Mouse (Mus musculus): ENCODE data around the gene Ankrd63.

The Ankrd63 gene

DNA sequence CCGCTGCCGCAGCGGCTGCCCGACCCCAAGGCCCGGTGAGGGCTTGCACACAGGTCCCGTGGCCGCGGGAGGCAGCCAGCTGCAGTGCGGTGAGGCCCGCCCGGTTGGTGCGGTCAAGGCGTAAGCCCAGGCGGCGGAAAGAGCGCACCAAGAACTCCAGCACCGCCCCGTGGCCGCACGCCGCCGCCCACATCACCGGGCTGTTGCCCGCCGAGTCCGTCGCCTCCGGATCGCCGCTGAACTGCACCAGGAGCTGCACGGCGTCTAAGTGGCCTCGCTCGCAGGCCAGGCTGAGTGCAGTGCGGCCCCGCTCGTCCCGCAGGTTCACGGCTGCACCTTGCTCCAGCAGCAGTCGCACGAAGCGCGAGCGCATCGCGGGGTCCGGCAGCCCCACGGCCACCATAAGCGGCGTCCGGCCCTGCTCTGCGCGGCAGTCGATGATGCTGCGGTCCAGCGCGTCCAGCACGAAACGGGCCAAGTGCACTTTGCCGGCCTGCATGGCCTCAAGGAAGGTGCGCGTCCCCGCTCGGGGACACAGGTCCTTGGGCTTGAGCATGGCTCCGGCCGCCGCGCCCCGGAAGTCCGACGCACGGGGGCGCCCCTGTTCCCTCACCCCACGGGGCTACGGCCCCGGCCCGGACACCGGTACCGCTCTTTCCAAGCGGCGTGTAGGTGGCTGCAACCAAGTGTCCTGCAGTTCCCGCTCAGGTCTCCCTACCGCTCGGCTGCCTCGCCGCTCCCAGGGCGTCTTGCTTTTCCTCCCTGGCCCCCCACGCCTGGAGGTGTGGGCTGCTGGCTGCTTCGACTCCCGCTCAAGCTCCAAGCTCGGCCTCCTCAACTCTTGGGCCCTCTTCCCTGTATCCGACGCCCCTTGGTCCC, 641 bp downstream of the Ankrd63 start:
- no peak for TF ChIP-seq GATA4 (IDR thresholded peaks at IDR 0.05; ENCODE audit: insufficient replicate concordance, low read length)

DNA sequence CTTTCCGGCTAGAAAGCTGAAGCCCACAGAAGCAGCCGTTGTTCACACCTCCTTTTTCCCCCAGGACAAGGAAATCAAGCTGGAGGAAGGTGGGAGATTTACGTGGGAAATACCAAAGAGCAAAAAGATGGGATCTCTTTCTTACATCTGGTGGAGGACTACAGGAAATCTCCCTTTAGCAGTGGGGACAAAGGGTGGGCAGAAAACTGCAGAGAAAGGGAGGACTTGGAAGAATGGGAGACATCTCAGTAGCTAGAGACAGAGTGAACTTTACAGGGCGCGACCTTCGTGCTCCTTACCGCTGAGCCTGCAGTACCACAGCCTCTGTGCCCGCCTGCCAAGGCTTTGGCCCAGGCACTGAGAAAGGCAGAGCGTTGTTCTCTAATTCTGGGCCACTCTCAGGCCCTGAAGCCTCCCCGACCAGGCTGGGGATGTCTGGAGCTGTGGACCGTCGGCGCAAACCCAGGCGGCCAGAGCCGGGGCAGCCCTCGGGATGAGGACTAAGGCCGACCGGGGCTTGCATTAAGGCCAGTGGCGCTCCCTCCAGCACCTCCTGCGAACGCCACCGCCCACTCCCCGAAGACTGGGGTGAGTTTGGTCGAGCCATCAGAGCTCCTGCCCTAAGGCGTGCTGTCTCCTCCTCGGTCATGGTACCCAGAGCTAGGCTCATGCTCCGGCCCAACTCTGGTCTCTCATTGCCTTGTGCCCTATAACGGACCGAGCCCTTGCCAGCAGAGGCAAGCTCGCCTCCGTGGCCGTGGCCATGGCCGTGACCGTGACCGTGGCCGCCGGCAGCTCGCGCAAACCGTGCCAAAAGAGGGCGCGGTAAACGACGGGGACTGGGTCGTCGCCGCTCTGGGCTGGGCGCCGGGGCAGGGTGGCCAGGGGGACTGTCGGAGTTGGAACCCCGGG, 1.5 kb downstream of the Ankrd63 start:
- no peak for TF ChIP-seq GATA4 (IDR thresholded peaks at IDR 0.05; ENCODE audit: insufficient replicate concordance, low read length)

DNA sequence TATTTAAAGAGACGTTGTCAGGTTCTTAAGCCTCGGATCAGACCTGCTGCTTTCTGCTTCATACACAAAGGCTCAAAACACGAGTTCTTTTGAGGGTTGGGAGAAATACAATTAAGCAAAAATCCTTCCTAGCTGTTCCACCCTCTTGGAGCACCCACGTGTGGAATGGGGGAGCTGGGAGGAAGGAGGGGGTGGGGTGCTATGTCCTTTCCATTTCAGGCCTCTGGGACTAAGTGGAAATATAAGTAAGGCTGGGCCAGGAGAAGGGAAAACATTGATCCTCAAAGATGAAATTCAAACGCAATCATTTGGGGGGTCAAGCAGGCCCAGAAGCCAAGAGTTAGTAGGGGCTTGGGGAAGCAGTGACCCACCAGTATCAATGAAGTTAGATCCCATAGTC, 2.6 kb downstream of the Ankrd63 start:
- no peak for TF ChIP-seq GATA4 (IDR thresholded peaks at IDR 0.05; ENCODE audit: insufficient replicate concordance, low read length)

DNA sequence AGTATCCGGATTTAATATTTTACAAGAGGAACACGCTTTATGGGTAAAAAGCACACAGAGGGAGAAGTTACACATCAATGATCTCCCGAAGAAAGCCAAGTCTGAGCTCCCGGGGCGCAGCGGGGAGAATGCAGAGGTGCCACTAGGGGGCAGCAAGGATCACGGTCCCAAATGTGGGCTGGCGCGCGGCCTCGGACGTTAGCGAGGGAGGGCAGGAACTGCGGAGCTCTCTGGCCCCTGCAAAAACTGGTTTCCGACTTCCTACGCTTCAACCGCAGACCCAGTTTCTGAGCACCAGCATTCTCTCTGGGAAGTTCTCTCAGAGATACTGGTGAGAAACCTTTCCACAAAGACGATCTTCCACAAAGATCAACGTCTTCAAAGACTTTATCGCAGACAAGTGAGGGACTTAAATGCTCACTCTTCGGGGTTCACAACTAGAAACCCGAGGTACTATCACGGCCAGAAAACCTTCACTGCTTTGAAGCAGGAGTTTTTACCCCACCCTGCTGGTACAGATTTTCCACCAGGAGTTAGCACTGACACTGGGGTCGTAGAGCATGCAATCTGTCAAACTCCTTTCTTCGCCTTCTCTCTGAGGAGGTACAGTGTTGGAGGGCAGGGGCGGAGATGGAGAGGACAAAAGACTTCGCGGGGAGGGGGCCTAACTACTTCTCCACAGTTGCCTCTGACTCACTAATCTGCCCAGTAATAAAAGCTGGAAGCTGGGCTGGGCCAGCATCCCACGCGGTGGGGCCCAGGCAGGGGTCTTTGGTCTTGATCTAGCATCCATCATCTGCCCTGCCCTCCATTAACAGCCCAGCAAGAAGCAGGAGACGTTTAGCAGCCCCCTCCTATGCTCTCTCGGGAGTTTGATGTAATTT, 3.3 kb downstream of the Ankrd63 start:
- no peak for TF ChIP-seq GATA4 (IDR thresholded peaks at IDR 0.05; ENCODE audit: insufficient replicate concordance, low read length)

DNA sequence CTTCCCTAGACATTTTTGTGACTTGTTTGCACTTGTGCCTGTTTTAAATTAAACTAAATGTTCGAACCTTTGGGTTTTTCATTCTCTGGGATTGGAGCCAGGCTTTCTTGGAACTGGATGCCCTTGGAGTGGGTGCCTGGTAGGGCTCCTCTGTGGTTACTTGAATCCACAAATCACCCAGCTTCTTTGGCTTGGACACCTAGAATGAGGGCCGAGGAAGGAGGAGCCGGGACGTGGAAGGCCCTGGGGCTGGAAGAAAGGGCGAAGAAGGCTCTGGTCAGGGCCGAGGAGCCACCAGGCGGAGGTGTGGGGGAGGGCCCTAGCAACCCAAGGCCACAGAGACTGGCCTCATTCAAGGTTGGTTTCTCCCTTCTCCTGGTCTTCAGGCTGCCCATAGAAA, 5.8 kb downstream of the Ankrd63 start:
- no peak for TF ChIP-seq GATA4 (IDR thresholded peaks at IDR 0.05; ENCODE audit: insufficient replicate concordance, low read length)

DNA sequence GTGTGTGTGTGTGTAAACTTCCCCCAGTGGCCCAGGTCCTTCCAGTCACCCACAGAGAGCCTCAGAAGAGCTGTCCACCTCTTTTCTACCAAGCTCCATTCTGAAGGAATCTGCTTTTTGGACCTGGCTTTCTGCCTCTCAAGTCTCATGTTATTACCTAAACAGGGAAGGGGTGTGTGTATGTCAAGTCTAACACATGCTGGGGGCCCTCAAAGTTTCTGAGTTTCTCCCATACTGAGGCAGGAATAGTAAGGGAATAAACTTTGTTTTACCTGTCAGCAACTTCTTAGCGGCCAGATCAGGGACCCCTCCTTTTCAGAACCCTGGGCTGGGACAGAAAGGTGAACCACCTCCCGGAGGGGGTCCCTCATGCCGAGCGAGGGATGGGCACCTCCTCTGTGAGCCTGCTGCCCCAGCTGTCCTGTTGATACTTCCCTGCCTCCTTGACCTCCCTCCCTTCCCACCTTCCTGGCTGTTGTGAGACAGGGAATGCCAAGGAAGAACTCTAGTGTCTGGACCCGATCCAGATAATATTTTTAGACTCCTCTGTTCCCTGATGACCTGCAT, 6.4 kb downstream of the Ankrd63 start:
- TF ChIP-seq GATA4 (IDR thresholded peaks at IDR 0.05; ENCODE audit: insufficient replicate concordance, low read length) = no peak

DNA sequence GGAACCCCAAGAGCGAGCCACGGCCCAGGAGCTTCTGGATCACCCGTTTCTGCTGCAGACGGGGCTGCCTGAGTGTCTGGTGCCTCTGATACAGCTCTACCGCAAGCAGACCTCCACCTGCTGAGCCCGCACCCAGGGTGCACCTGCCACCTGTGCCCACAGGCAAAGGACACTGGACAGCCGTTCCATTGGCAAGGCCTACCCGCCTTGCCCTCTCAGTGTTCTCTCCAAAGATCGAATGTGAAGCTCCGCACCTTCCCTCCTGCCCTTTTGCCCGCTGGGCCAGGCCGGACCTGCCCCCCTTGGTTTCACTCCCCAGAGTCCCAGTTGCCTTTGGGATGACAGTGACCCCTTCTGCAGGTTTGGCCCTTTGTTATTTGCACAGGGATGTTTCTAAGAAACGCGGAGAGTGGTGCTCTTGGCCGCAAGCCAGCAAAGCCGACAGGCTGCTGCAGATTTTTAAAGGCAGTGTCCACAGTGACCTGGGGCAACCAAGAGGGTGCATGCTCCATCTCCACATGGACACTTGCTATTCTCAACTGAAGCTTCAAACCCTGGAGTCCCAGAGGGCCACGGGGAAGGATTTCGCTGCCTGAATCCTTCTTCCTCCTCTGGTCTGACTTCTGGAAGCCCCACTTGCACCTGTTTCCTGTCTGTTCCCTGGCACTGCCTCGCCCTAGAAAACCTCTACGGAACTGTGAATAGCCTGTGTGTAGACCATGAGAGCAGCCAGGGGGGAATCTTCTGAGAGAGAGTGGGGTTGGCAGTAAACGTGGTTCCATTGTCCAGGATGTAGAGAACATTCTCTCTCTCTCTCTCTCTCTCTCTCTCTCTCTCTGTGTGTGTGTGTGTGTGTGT, 7.1 kb downstream of the Ankrd63 start:
- TF ChIP-seq GATA4 (IDR thresholded peaks at IDR 0.05; ENCODE audit: insufficient replicate concordance, low read length) = no peak

DNA sequence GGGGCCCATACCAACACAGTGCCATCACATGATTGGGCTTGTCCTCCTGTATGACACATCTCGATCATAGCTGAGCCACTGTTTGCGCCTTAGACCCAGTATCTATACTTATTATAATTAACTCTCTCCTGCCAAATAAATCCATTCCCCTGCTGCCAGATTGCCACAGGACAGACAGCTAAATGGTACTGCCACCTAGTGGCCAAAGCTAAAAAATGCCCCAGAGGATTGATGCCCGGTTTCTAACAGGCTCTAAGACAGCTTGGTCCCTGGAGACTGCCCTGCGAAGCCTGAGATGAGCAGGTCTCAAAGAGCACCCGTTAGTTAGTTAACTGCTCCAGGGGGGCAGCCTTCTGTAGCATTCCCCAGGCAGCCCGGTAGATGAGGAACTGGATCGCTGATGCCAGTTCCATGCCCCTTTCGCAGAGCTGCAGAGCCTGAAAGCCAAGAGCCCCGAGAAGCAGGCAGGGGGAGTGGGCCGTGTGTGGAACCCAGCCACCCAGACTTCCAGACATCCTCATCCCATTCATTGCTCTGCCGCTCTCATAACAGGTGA, 8.0 kb downstream of the Ankrd63 start:
- no peak for TF ChIP-seq GATA4 (IDR thresholded peaks at IDR 0.05; ENCODE audit: insufficient replicate concordance, low read length)

DNA sequence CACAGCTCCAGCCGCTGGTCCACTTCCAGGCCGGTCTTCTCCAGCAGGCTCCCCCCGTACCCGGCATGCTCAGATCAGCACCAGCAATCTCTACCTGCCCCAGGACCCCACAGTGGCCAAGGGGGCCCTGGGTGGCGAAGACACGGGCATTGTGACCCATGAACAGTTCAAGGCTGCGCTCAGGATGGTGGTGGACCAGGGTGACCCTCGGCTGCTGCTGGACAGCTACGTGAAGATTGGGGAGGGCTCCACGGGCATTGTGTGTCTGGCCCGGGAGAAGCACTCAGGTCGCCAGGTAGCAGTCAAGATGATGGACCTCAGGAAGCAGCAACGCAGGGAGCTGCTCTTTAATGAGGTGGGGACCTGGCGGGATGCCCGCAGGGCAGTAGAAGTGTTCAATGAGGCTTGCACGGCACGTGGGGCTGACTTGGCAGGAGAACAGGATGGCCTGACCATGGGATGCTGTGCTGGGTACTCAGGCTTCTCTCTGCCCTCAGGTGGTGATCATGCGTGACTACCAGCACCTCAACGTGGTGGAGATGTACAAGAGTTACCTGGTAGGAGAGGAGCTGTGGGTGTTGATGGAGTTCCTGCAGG, 10.3 kb downstream of the Ankrd63 start:
- TF ChIP-seq GATA4 (IDR thresholded peaks at IDR 0.05; ENCODE audit: insufficient replicate concordance, low read length) = no peak

DNA sequence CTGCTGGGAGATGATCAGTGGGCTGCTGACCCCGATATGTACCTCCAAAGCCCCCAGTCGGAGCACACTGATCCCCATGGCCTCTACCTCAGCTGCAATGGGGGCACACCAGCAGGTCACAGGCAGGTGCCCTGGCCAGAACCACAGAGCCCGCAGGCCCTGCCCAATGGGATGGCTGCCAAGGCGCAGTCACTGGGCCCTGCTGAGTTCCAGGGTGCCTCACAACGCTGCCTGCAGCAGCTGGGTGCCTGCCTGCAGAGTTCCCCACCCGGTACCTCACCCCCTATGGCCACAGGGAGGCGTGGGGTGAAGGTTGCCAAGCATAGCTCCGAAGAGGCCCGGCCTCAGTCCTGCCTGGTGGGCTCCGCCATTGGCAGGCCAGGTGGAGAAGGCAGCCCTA, 13.9 kb downstream of the Ankrd63 start:
- TF ChIP-seq GATA4 (IDR thresholded peaks at IDR 0.05; ENCODE audit: insufficient replicate concordance, low read length) = no peak

DNA sequence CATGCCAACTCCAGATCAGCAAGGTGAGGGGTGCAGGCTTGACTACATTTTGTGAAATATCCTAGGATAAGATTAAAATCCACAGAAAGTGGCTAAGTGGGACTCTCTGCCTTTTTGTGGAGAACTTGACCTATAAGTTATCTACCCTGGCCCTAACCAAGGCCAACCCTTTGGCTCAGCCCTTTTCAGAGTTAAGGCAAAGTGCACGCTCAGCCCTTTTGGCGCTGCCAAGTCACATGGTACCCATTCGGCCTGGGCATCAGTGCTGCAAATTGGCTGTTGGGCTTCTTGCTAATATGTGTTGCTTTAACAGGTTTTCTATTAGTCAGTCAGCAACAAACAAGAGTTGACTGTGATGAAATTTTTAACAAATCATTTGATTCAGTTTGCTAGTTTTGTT, 16.0 kb downstream of the Ankrd63 start:
- TF ChIP-seq GATA4 (IDR thresholded peaks at IDR 0.05; ENCODE audit: insufficient replicate concordance, low read length) = no peak

DNA sequence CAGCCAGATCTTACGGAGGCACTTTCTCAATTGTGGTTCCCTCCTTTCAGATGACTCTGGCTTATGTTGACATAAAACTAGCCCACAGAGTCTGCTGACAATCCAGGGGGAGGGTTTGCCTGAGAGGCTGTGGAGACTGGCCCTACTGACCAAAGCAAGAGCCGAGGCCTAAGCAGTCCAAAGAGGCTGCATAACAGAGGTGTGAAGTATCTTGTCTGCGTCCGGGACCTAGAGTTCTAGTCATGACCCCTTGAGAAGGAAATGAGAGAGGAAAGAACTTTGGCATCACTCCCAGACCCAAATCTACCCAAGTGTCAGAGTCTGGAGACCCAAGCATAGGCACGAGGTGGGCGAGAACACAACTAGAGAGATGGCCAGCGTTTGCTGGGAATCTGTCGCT, 17.1 kb downstream of the Ankrd63 start:
- no peak for TF ChIP-seq GATA4 (IDR thresholded peaks at IDR 0.05; ENCODE audit: insufficient replicate concordance, low read length)

DNA sequence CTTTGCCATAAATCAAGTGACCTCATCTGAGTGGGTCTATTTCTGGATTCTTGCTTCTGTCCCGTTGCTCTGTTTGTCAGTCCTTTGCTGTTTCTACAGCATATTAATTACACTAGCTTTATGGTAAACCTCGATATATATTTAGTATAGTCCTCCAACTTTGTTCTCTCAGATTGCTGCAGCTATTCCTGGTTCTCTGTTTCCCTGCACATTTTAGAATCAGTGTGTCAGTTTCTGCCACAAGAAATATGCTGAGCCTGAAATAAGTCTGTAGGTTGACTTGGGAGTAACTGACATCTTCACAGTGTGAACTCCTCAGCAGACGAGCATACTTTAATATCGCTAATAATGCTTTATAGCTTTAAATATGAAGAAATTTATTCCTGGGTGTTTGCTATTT, 18.7 kb downstream of the Ankrd63 start:
- no peak for TF ChIP-seq GATA4 (IDR thresholded peaks at IDR 0.05; ENCODE audit: insufficient replicate concordance, low read length)

Measured in liver, adult (tissue).